Mouse (Mus musculus): ENCODE data around the gene Rasgrp1.

The Rasgrp1 gene

GRCm38 (mm10) chr2:117250001-117250510, 92.7 kb downstream of the Rasgrp1 start:
- DNase-seq (ENCODE audit: low read depth, low spot score), result no peak

DNA sequence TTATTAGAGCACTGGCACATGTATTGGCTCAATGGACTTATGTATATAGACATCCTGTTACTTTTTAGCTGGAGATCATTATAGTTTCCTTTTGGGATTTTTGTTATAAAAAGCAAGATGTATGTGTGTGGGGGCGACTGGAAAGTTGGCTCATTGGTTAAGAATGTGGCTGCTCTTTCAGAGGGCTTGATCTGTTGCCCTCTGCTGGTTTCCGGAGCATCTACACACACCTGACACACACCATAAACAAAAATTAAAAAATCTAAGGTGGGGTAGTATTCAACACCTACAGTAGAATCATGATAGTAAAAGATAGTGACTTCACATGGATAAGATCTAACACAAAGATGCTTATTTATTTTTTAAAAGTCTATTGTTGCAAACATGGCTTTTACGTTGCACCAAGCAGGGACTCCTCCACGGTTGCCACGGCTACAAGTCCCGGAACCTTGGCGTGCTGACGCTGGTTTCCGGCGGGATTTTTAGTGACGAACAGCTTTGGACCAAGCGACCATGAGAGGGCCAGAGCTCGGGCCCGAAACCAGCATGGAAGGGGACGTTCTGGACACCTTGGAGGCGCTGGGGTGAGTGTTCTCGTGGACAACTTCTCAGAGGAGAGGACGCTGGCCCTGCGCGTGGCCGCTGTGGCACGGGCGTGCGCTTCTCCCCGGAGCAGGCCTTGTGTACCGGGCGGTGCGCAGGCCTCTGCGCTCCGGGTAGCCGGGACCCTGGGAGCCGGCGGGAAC, 93.4 kb downstream of the Rasgrp1 start, which contains the start of gene Fam98b:
Gene Fam98b, plus strand, starts transcription at position 485 of the 746 bp plus-strand sequence.
- DNase-seq (ENCODE audit: low read depth, low spot score), result peak; percentile 81

DNA sequence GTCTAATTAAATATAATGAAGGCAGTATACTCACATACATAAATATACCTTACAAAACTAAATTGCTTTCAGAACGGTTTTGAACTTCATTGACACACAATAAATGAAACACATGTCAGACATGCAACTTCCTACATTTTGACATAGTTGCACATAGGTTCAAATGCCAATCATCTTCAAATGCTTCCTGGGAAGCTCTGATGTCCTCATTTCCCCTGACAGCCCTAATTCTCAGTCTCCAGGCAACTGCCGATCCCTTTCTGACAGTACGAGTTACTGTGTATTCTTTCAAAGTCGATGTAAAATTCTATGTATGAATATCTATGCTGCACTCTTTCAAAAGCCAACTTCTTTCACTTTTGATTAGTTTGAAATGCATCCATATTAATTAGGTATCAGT, 100.8 kb downstream of the Rasgrp1 start:
- DNase-seq (ENCODE audit: low read depth, low spot score), result no peak

DNA sequence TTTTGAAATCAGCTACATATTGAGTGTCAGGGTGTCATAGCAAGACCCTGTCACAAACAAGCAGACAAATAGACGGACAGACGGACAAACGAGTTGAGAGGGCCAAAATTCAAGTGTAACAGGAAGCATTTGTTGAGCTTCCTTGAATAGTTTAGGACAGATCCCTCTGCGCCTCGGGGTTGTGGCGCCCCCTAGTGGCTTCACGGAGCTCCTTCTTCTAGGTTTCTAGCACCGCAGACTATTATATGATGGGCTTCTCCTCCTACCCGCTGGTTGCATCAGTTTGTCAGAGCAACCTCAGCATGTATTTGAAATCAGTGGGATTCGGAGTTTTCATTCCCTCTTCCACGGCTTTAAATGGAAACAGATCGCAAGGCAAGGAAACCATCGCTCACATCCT, 111.5 kb downstream of the Rasgrp1 start:
- peak; percentile 49 for DNase-seq (ENCODE audit: low read depth, low spot score)

DNA sequence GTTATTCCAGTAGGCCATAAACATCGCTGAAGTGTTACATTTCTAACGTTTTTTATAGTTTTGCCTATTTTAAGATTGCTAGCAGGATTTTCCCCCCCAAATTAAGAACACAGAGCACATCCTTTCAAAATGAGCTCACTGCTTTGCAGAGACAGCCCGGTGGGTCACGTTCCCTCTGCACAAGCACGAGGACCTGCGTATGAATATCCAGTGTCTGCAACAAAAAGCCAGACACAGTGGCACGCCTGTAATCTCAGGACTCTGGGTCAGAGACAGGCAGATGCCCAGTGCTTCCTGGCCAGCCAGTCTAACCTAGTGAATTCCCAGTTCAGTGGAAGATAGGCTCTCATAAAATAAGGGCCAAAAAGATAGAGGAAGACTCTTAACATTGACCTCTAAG, 112.5 kb downstream of the Rasgrp1 start:
- no peak for DNase-seq (ENCODE audit: low read depth, low spot score)

All from WW6 (cell line).